Mouse (Mus musculus) embryo, embryonic 11 days (tissue): Measurements from ENCODE around the gene Tgfbrap1.
"Not testable (repeated sequence)": the region's sequence is repeated elsewhere in the genome, so short reads cannot be mapped to it uniquely, and the experiment has no call there.

Experiments used
- DNase-seq: peaks from one replicate; pipeline ENCODE4 v3.0.0-alpha.2; 2015

Gene Tgfbrap1

DNA sequence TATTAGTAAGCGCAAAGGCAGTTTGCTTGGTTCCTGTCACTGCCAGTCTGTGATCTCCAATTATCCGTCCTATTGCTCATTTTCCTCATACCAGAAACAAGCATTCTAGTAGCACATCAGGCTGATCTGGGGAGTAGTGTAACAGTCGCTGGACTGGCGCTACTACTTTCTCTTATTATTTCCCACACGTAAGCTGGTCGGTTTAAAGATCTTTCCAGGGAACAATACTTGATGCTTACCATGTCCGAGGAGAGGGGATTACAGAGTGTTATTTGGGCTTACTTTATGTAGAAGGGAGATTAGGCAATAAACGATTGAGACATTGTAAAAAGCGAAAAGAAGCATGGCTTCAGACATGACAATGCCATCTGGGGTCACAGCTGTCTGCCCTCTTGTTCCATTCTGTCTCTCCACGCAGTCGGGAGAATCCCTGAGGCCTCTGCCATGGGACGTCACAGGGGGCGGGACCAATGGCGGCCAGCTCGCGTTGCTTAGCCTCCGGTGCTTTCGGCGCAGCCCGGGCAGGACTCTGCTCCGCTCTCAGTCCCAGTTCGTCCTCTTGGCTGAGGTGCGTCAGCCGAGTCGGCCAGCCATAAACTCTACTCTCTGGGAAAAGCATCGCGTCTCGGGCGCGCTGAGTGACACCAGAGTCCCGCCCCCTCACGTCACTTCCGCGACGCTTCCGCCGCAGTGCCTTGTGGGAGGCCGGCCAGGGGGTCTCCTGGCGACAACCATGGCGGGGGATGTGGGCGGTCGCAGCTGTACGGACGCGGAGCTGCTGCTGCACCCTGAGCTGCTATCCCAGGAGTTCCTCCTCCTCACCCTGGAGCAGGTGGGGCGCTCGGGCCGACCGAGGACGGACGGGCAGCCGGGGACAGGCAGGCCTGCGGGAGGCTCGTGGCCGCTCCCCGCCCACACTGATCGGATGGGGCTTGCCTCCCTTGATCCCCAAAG lies at the start of gene Tgfbrap1, which contains the start of gene AI597479:
Tgfbrap1 (minus strand) TSS at position 607 of the 954 bp plus-strand sequence.
AI597479 (plus strand) TSS at position 680 of the 954 bp plus-strand sequence.
- peak; percentile 96 for DNase-seq

DNA sequence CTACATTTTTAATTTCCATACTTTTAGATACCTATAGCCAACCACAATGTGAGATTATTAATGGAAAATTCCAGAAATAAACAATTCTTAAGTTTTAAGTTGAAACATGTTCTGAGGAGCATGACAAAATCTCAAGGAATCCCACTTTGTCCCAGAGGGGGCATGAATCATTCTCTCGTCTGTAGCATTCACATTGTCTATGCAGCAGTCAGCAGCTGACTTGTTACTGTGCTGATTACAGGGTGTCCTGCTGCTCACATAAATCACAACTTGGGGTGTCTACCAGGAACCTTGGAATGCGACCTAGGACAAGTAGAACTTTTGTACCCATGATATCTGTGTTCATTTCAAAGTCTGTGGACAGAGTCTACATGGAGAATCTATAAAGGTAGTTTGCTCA lies 49.0 kb upstream of the Tgfbrap1 start:
- no peak for DNase-seq

DNA sequence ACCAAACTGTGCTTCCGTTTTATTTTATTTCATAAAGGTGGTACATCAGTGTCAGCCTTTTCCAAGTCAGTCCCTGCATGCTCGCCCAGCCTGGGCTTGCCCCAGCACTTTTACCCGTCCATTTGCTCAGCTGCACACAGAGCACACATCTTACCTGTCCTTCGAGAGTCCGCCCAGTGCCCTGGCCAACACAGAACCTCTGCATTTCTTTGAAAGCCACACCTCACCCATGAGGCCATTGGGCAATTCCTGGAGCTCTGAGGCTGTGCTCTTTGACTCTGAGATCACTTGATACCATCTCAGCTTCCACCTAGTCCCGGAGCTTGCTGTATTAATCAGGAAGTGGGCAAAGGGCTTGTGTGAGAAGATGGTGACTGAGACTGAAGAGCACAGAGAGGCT lies 47.0 kb upstream of the Tgfbrap1 start:
- no peak for DNase-seq

DNA sequence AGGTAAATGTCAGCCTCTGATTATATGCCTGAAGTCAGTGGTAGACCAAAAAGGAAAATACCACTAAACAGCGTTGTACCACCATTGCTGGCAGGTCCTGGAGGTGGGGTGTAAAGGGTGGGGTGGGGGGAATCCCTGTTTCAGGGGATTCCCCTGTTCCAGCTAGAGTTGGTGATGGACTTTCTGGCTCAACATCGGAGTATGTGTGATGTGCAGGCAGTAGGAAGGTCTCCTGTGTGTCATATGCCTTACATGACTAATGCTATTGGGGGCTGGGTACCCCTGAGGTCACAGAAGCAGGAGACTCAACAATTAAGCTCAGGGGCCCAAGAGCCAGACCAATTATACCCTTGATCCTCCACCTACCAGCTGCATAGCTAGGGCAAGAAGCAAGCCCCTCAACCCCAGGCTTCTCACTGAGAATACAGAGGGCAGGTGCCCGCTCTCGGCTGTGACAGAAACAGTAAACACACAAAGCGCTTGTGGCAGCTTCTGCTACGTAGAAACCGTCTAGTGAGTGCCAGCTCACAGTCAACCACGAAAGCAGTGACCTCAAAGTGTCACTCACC lies 46.0 kb upstream of the Tgfbrap1 start:
- DNase-seq: no peak

DNA sequence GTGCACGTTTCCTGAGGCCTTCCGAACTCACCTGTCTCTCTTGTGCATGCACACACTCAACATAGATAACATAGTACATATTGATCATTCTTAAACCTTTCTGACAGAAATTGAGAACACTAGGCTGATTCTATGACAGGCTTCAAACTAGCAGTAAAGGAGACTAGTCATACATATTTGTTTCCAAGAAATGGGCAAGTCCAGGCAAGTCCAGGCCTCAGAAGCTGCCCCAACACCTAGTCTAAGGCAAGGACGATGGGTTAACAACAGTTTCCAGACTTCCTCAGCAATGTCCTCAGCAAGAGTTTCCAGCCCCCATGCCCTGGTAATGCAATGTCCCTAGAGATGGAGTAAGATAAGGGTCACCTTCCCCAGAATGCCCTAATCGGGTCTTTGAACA lies 45.4 kb upstream of the Tgfbrap1 start:
- no peak for DNase-seq

DNA sequence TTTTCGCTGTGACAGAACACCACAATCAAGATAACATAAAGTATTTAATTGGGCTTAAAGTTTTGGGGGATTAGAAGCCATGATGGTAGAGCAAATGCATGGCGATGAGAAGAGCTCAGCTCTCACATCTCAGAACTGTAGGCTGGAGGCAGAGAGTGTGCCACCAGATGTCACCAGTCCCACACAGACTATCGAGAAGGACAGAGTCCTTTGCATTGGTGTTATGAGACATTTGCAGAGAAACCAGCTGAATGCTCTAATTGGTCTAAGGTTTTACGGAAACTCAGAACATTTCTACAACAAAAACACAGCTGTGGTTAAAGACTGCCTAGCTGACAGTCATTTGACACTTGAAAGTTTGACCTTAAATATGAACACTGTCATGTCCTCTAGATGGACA lies 44.8 kb upstream of the Tgfbrap1 start:
- DNase-seq: peak; percentile 17

DNA sequence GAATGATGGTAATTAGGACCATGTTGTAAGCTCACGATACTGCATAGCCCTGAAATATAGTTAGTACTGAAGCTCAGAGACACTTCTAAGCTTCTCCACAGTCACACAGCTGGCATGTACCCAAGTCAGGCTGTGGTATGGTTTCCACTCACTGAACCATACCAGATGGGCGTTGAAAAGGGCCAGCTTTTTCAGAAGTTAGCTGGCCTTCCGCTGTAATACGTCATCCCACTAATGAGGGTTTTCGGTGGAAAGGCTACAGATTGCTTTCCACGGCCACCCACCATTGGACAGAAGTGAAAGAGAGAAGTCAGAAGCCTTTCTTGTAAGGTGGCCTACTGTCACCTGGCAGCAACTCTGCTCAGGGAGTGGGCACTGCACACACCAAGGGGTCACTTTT lies 44.4 kb upstream of the Tgfbrap1 start:
- no peak for DNase-seq

DNA sequence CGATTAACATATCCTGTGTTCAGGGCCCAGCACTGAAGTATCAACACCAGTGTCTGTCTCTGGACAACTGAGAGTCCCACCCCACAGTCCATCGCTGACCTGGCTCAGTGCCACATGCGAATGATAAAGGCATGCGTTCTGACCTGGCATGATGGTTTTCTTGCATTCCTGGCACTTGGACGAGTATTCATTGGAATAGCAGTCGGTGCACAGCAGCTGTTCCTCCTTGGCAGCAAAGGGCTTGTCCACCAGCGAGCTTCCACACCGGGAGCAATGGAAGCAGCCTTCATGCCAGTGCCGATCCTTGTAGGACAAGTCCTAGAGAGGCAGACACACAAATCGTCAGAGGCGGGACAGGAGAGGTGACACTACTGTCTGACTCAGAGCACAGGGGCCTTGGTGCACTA lies 43.1 kb upstream of the Tgfbrap1 start:
- no peak for DNase-seq

DNA sequence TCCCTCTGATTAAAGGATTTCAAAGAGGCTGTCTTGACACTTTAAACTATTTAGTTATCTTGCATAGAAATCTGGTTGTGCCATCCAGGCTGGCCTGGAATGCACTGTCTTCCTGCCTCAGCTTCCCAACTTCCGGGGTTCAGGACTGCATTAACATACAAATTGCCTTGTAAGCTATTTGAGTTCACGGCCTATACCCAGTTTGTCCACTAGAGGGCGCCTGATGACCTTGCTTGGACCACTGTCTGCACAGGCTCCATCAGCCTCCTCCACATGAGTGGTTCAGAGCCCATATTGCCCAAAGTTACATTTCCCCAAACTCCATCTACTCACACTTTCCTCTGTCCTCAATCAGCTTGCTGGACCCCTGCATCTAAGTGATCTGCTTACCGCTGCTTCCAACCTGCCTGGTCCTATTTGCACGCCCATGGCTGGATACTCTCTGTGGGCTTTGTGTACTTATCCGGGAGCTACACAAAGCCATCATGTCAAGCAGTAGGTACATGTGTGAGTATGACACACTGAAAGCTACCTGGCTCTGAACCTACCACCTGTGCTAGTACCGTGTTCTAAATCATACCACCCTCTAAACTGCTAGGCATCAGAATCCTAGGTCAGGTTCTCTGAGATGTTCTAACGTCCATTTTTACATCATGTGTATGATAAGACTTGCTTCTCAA lies 41.3 kb upstream of the Tgfbrap1 start:
- DNase-seq: peak; percentile 90

DNA sequence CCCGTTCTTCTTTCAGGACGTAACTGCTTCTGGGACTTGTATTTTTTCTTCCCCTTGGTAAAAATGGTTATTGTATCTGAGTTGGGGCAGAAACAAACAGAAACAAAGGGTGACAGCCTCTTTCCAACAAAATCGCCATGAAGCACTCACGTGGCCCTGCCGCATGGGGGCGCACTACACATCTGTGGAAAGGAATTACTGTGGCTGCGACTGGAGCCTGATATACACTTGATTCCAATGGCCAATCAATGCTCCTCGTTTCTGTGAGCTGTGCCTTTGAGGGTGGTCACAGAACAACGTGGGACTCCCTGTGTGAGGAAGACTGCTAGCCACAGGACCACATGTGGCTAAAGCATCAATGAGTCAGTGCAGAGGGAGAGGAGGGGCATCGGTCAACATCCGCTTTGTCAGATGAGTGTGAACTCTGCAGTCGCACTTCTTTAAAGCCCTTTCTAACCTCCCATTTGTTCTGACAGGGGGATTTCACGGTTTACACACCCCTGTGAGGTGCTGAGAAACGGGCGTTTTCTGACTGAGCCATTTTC lies 39.9 kb upstream of the Tgfbrap1 start:
- no peak for DNase-seq

DNA sequence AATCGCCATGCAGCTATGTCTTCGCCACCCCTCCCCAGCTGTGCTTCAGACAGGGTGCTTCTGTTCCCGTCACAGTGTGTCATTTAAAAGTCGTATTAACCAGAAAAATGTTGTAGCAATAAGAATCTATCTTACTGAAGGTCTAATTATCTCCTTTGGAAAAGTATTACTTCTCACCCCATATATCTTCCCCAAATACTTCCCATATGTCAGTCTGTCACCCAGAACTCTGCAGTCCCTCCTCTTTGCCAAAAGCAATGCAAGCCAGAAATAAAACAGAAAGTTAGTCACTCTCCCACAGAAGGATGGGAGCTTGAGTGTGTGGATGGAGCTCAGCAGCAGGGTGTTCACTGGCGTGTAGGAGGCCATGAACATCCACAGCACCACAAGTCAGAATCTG lies 38.9 kb upstream of the Tgfbrap1 start:
- DNase-seq: no peak

DNA sequence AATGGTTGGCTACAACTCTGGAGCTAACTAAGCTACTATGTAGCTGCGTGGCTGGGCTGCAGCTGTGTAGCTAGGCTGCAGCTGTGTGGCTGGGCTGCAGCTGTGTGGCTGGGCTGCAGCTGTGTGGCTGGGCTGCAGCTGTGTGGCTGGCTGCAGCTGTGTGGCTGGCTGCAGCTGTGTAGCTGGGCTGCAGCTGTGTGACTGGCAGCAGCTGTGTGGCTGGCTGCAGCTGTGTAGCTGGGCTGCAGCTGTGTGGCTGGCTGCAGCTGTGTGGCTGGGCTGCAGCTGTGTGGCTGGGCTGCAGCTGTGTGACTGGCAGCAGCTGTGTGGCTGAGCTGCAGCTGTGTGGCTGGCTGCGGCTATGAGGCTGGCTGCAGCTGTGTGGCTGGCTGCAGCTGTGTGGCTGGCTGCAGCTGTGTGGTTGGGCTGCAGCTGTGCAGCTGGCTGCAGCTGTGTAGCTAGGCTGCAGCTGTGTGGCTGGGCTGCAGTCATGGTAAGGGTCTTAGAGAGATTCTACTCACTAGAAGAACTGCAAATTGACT lies 38.1 kb upstream of the Tgfbrap1 start:
- DNase-seq: not testable (repeated sequence)

DNA sequence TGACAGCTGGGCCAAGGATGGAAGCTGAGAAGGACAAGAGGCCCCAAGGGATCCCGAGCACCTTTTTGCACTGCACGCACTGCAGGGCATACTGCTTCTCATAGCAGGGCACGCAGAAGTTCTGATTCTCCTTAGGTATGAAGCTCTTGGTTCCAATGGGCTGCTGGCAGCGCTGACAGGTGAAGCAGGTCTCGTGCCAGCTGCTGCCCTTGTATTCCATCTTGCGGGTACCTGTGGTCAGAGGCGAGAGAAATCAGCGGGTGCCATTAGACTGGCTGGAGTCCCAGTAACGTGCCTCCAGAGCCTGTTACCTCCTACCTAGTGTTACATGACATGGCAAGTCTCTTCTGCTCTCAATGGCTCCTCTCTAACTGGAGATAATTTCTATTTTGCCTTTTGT lies 33.2 kb upstream of the Tgfbrap1 start:
- DNase-seq: no peak

DNA sequence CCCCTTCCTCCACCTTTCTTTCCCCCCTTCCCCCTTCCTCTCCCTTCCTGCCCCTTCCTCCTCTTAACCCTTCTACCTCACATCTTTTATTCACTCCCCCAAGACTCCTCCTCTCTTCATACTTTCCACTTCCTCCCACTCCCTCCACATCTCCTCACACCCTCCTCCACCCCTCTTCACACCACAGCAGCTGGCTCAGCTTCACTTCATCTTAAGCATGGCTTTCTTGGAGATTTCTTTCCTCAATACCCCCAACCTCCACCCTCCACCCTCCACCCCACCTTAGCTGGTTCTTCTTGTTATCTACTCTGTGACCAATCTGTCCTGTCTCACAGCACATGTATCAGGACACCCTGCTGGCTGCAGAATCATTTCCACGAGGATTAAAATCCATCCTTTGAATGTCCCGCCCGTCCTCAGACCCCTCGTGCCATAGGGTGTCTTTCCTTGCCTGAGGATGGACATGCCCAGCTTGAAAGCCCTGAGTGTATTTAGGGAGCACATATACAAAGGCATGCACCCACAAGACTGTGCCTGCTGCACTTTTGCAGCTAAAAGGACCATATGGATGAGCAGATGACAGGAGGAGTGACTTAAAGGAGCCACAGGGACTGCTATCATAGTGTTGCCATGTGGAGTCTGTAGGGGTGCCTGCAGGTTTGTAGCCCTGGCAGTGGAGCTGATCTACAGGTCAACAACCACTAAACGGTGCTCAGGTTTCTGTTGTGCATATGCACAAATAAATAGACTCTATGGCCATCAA lies 32.0 kb upstream of the Tgfbrap1 start:
- no peak for DNase-seq

DNA sequence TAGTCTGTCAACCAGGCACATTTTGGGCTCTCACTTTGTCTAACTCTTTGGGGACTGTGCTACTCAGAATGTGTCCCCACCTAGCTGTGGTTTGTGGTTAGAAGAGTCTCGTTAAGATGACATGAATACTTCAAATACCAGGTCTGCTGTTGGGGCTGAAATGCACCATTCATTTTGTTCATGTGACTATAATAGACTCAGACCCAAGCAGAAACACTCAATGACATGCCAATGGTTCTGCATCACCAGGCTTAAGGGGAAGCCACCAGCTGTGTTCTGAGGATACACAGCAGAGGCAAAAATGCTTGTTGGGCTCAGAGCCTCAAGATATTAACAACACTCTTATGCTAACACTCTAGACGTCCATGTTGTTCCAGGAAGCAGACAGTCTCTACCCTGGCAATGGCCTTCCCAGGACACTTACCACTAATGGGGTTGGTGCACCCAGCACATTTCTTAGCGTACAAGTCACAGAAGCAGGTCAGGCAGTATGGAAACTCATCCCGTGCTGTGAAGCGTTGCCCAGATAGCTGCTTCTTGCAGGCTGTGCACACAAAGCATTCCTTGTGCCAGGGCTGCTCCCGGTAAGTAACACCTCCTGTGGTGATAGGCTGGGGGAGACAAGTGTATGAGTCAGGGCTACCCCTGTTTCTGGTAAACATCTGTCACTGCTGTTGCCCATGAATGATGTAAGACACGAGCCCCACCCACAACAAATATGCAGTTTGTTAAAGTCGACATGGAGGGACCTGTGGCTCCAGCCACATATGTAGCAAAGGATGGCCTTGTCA lies 29.6 kb upstream of the Tgfbrap1 start:
- DNase-seq: no peak

DNA sequence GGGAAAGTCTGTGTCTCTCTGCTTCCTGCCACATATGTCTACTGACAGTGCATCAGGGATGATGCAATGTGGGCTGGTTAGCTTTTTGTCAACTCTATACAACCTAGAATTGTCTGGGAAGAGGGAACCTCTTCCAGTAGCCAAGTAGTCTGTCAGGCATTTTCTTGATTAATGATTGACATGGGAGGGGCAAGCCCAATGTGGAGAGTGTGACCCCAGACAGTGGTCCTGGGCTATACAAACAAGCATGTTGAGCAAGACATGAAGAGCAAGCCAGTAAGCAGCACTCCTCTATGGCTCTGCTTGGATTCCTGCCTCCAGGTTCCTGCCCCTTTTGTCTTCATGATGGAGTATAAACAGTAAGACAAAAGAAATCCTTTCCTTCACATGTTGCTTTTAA lies 28.8 kb upstream of the Tgfbrap1 start:
- no peak for DNase-seq

DNA sequence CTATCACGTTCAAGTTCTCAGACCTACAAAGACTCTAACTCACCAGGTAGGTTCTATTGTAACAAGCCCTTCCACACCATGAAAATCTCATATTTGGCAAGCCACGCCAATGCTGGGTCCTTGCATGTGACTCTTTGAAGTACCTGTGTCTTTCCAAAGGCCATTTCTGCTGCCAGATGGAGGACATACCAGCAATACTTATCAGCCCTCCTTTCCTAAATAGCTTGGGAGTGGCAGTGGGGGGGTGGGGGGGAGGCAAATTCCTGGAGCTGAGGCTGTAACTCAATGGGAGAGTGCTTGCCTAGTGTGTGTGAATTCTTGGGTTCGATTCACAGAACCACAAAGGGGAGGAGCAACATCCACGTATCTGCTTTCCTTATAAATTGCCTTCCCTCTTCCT lies 26.3 kb upstream of the Tgfbrap1 start:
- DNase-seq: no peak

DNA sequence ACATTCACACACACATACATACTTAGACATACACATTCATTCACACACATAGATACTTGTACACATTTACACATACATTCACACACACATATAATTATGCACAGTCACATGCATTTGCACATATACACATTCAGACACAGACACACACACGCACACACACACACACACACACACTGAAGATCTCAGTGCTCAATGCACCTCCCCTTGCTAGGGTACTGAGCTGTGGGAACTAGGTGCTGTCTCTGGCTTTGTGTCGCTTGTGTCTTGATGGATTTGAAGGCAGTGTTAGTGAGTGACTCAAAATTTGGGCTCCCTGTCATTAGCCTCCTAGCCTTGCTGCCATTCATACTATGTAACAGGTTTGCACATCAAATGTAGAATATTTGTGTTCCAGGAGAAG lies 24.2 kb upstream of the Tgfbrap1 start:
- DNase-seq: no peak

DNA sequence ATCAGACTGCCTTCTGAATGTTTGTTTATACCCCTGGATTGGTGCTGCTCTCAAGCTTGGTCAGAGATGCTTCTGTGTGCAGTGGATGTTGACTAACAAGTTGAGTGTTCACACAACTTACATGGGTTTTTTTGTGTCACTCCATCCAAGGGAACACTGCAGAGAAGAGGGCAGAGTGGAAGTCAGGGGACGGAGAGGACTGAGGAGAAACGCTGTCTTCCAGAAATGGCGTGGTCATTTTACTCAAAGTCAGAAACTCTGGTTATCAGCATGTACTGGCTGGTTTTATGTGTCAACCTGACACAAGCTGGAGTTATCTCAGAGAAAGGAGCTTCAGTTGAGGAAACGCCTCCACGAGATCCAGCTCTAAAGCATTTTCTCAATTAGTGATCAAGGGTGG lies 22.5 kb upstream of the Tgfbrap1 start:
- no peak for DNase-seq

DNA sequence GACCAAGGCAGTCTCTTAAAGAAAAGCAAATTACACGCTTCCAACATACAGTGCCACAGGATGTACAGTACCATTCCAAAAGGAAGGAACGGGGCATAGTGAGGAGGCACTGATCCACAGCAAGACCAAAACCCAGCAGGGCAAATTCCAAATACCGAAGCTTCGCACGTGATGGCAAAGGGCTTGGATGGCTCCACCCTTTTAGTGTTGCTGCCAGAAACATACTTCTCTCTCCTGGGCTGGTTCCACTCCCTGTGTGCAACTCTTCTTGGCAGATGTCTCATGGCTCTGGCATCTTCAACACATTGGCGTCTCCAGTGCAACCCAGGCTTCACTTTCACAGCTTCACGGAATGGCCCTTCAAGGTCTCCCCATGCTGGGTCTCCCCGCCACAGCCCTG lies 19.0 kb upstream of the Tgfbrap1 start:
- DNase-seq: no peak

DNA sequence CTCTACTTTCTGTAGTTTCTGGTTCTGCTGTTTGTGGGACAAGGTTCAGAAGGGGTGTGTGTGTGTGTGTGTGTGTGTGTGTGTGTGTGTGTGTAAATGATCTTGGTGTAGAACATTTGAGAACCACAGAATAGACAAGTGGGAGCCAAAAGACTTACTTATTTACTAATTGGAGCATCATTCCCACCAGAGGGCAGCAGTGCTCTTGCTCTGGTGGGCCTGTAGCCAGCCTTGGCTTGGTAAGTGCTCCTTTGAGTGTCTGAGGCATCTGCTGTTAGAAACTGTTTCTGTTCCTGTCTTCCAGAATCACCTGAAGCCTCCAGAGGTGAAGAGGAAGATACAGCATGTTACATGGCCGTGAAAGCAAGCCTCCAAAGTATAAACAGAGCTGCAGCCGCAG lies 14.4 kb upstream of the Tgfbrap1 start:
- peak; percentile 70 for DNase-seq

DNA sequence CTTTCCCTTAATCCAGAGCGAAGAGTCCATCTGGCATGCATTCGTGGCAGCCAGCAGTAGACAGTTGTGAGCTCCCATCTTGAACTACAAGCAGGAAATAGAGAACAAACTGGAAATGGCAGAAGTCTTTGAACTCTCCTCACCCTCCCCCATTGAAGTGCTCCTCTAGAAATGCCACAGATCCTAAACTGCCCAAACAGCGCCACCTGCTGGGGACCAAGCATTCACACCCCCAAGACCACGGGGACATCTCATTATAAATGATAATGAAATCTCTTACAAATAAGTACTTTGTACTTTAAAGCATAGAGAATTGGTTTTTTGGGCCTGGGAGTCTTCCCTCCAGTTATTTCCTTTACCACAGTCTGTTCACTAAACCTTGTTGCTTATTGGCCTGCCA lies 12.1 kb upstream of the Tgfbrap1 start:
- peak; percentile 54 for DNase-seq
